25 mouse cellular contexts compared by ENCODE assay signal in genomic region chr13:109534709-109535284, GRCm38 (mm10).
DNase-seq lines count a peak whose midpoint lies in the region; ATAC-seq lines count a peak whose summit lies in the region.
"Had no signal": no experiment of that assay in that cellular context is flagged by ENCODE, and none has a peak within 500 bp of the region (broad histone marks: within the 10 kb centered on the region; RNA-seq: fewer than 3 reads in every experiment).

No protein-coding gene starts in this region.

- no peak overlapping the region for H3K9ac ChIP-seq in forebrain, embryonic 15.5 days (replicated peaks)
- no peak overlapping the region for H3K9ac ChIP-seq in forebrain, embryonic 12.5 days
- H3K9ac ChIP-seq in midbrain, embryonic 11.5 days (ENCODE audit: low read length), result no peak overlapping the region
- no peak overlapping the region for H3K9ac ChIP-seq in hindbrain, embryonic 15.5 days
- no peak overlapping the region for H3K9ac ChIP-seq in midbrain, embryonic 16.5 days (ENCODE audit: low read depth, low read length)
- H3K9ac ChIP-seq: heart, embryonic 12.5 days; kidney, embryonic 15.5 days; limb, embryonic 13.5 days; lung, embryonic 15.5 days had no signal

- no peak for DNase-seq in midbrain, embryonic 11.5 days (ENCODE audit: low spot score, missing footprints)
- no peak for DNase-seq in midbrain, embryonic 10.5 days (ENCODE audit: low spot score)
- no peak for DNase-seq in B cell, adult 2 months
- DNase-seq: adrenal gland, postnatal 25 days; cerebellum, adult 11-12 months; cerebellum, adult 9-11 months; heart, adult 2 months; heart, postnatal 4 days; kidney, adult 18-20 months; kidney, postnatal 25 days; right cerebral cortex, postnatal 4 days; thymus, adult 18-20 months; thymus, postnatal 25 days had no signal

- no peak for ATAC-seq in forebrain, embryonic 15.5 days (replicated peaks)
- no peak for ATAC-seq in forebrain, embryonic 12.5 days (ENCODE audit: low FRiP score)
- ATAC-seq in midbrain, embryonic 11.5 days (ENCODE audit: low FRiP score), result 0 out of 2 replicates have a peak, but pooled peaks have one; percentile 25
- no peak for ATAC-seq in hindbrain, embryonic 15.5 days (ENCODE audit: low FRiP score, low read depth)
- 0 out of 2 replicates have a peak, but pooled peaks have one; percentile 18 for ATAC-seq in midbrain, embryonic 16.5 days
- no peak for ATAC-seq in erythroid progenitor cell, adult 5-6 weeks (replicated peaks; ENCODE audit: low FRiP score, poor library complexity, severe bottlenecking)
- ATAC-seq: CD4-positive, CD25-positive, alpha-beta regulatory T cell, adult 4 months had no signal

- no peaks in the 10 kb centered on the region for H3K9me3 ChIP-seq in forebrain, embryonic 15.5 days
- H3K9me3 ChIP-seq in forebrain, embryonic 12.5 days, result no peaks in the 10 kb centered on the region
- H3K9me3 ChIP-seq in midbrain, embryonic 11.5 days (ENCODE audit: control insufficient read depth, low read length), result no peaks in the 10 kb centered on the region
- H3K9me3 ChIP-seq in midbrain, embryonic 10.5 days (replicated peaks), result no peaks in the 10 kb centered on the region
- no peaks in the 10 kb centered on the region for H3K9me3 ChIP-seq in hindbrain, embryonic 15.5 days
- no peaks in the 10 kb centered on the region for H3K9me3 ChIP-seq in midbrain, embryonic 16.5 days (replicated peaks; ENCODE audit: control insufficient read depth, low read length, poor library complexity, severe bottlenecking)
- H3K9me3 ChIP-seq: heart, embryonic 12.5 days; kidney, embryonic 15.5 days; limb, embryonic 13.5 days; lung, embryonic 15.5 days had no signal

- H3K27ac ChIP-seq in forebrain, embryonic 15.5 days (replicated peaks), result peak overlapping the region; percentile 82
- no peak overlapping the region for H3K27ac ChIP-seq in forebrain, embryonic 12.5 days
- H3K27ac ChIP-seq in midbrain, embryonic 11.5 days (ENCODE audit: low read depth, low read length), result no peak overlapping the region
- no peak overlapping the region for H3K27ac ChIP-seq in midbrain, embryonic 10.5 days (replicated peaks)
- peak overlapping the region; percentile 72 for H3K27ac ChIP-seq in hindbrain, embryonic 15.5 days (replicated peaks)
- H3K27ac ChIP-seq in midbrain, embryonic 16.5 days (ENCODE audit: low read length), result peak overlapping the region; percentile 79
- H3K27ac ChIP-seq: heart, adult 2 months; kidney, embryonic 15.5 days; limb, embryonic 13.5 days; lung, embryonic 15.5 days; stomach, postnatal 0 days had no signal

- H3K4me2 ChIP-seq in forebrain, embryonic 15.5 days (replicated peaks), result no peak overlapping the region
- H3K4me2 ChIP-seq in forebrain, embryonic 12.5 days, result no peak overlapping the region
- no peak overlapping the region for H3K4me2 ChIP-seq in midbrain, embryonic 11.5 days
- no peak overlapping the region for H3K4me2 ChIP-seq in hindbrain, embryonic 15.5 days
- no peak overlapping the region for H3K4me2 ChIP-seq in midbrain, embryonic 16.5 days (ENCODE audit: low read length)
- H3K4me2 ChIP-seq: heart, embryonic 12.5 days; kidney, embryonic 15.5 days; limb, embryonic 13.5 days; liver, embryonic 11.5 days; lung, embryonic 15.5 days had no signal

- peaks cover 11% of the 10 kb centered on the region for H3K4me1 ChIP-seq in forebrain, embryonic 15.5 days
- H3K4me1 ChIP-seq in forebrain, embryonic 12.5 days, result peaks cover 8% of the 10 kb centered on the region; the same call in 1 of the 2 replicates
- H3K4me1 ChIP-seq in midbrain, embryonic 11.5 days (ENCODE audit: control insufficient read depth, insufficient read depth, low read length), result no peaks in the 10 kb centered on the region
- peaks cover 13% of the 10 kb centered on the region; the same call in 1 of the 2 replicates for H3K4me1 ChIP-seq in midbrain, embryonic 10.5 days
- H3K4me1 ChIP-seq in hindbrain, embryonic 15.5 days (replicated peaks), result peaks cover 27% of the 10 kb centered on the region
- peaks cover 29% of the 10 kb centered on the region for H3K4me1 ChIP-seq in midbrain, embryonic 16.5 days (ENCODE audit: control insufficient read depth, insufficient read depth, low read length)
- H3K4me1 ChIP-seq: kidney, embryonic 15.5 days; limb, embryonic 13.5 days; lung, embryonic 15.5 days had no signal

- H3K4me3 ChIP-seq in forebrain, embryonic 15.5 days, result no peak overlapping the region
- H3K4me3 ChIP-seq in forebrain, embryonic 12.5 days (replicated peaks), result no peak overlapping the region
- no peak overlapping the region for H3K4me3 ChIP-seq in midbrain, embryonic 11.5 days (ENCODE audit: low read depth, low read length)
- H3K4me3 ChIP-seq in midbrain, embryonic 10.5 days, result no peak overlapping the region
- no peak overlapping the region for H3K4me3 ChIP-seq in hindbrain, embryonic 15.5 days
- no peak overlapping the region for H3K4me3 ChIP-seq in midbrain, embryonic 16.5 days (ENCODE audit: low read depth, low read length)
- H3K4me3 ChIP-seq: heart, adult 2 months; heart, embryonic 12.5 days; kidney, embryonic 15.5 days; limb, embryonic 13.5 days; lung, embryonic 15.5 days had no signal

- H3K27me3 ChIP-seq in forebrain, embryonic 15.5 days, result no peaks in the 10 kb centered on the region
- no peaks in the 10 kb centered on the region for H3K27me3 ChIP-seq in forebrain, embryonic 12.5 days
- no peaks in the 10 kb centered on the region for H3K27me3 ChIP-seq in midbrain, embryonic 11.5 days (ENCODE audit: control insufficient read depth, insufficient read depth, low read length)
- no peaks in the 10 kb centered on the region for H3K27me3 ChIP-seq in midbrain, embryonic 10.5 days (ENCODE audit: low read depth, poor library complexity, severe bottlenecking)
- H3K27me3 ChIP-seq in hindbrain, embryonic 15.5 days, result no peaks in the 10 kb centered on the region
- no peaks in the 10 kb centered on the region for H3K27me3 ChIP-seq in midbrain, embryonic 16.5 days (ENCODE audit: control insufficient read depth, insufficient read depth, low read depth, low read length)
- H3K27me3 ChIP-seq: heart, embryonic 12.5 days; kidney, embryonic 15.5 days; limb, embryonic 13.5 days; lung, embryonic 15.5 days had no signal

- no peaks in the 10 kb centered on the region for H3K36me3 ChIP-seq in forebrain, embryonic 15.5 days
- H3K36me3 ChIP-seq in forebrain, embryonic 12.5 days (replicated peaks), result no peaks in the 10 kb centered on the region
- no peaks in the 10 kb centered on the region for H3K36me3 ChIP-seq in midbrain, embryonic 11.5 days (ENCODE audit: control insufficient read depth, insufficient read depth, low read length)
- no peaks in the 10 kb centered on the region for H3K36me3 ChIP-seq in midbrain, embryonic 10.5 days
- H3K36me3 ChIP-seq in hindbrain, embryonic 15.5 days, result no peaks in the 10 kb centered on the region
- no peaks in the 10 kb centered on the region for H3K36me3 ChIP-seq in midbrain, embryonic 16.5 days (ENCODE audit: control insufficient read depth, insufficient read depth, low read length)
- H3K36me3 ChIP-seq: heart, embryonic 12.5 days; kidney, embryonic 15.5 days; limb, embryonic 13.5 days; lung, embryonic 15.5 days had no signal

- WGBS in forebrain, embryonic 15.5 days, result 81% methylated on average over 5 of the region's 5 CpGs
- 85% methylated on average over 5 of the region's 5 CpGs for WGBS in forebrain, embryonic 12.5 days
- 78% methylated on average over 5 of the region's 5 CpGs for WGBS in midbrain, embryonic 11.5 days
- WGBS in midbrain, embryonic 10.5 days, result 87% methylated on average over 5 of the region's 5 CpGs
- 58% methylated on average over 5 of the region's 5 CpGs for WGBS in hindbrain, embryonic 15.5 days
- WGBS in midbrain, embryonic 16.5 days, result 69% methylated on average over 5 of the region's 5 CpGs

Comparison
In these comparisons a context has a peak if more than half of its experiments do, and no peak if none do; other contexts are left out.
1. H3K27ac ChIP-seq: peak in forebrain, embryonic 15.5 days (single experiment), hindbrain, embryonic 15.5 days (single experiment) and midbrain, embryonic 16.5 days (single experiment); none in forebrain, embryonic 12.5 days (single experiment), midbrain, embryonic 11.5 days (single experiment) and midbrain, embryonic 10.5 days (single experiment).
2. ATAC-seq: peak in midbrain, embryonic 11.5 days (single experiment) and midbrain, embryonic 16.5 days (single experiment); none in forebrain, embryonic 15.5 days (single experiment), forebrain, embryonic 12.5 days (single experiment), hindbrain, embryonic 15.5 days (single experiment) and erythroid progenitor cell, adult 5-6 weeks (single experiment).